Mouse (Mus musculus): ENCODE measurements around the gene Gabarapl1. TPM values are rescaled to one million over a fixed set of nuclear protein-coding genes. Genes with fewer than 3 reads are reported as not detected.

Gabarapl1 gene
- polyA plus RNA-seq, 1 experiment from 2014 or later: 13.2 TPM

DNA sequence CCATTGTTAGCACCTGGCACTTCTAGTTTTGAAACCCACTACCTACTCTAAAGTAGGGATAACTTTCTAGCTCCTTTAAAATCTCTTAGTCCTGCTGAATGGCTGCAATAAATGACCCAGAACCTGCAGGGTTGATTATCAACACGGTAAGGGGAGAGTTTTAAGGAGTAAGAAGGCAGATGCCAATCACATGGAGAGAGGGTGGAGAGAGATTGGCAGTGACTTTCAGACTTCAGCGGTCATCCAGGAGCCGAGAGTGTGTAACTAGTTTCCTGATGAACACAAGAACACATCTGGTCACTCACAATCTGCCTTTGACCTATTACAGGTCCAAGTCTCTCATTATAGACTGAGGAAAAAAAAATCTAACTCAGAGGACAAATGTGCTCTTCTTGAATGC lies 20.6 kb upstream of the Gabarapl1 start, which contains the start of gene Tmem52b:
TSS of gene Tmem52b (plus strand) at position 189 of the 400 bp plus-strand sequence.
- H3K4me3 ChIP-seq (ENCODE audit: low read depth, low read length): no peak within 1 kb of the TSS
- no peak for ATAC-seq (ENCODE audit: insufficient number of reproducible peaks, insufficient read depth, low FRiP score, low read depth)
- WGBS: 71% methylated on average over 3 of the region's 3 CpGs
- no peaks in the 10 kb centered on the region for H3K27me3 ChIP-seq (ENCODE audit: control insufficient read depth, insufficient read depth, low read length)
- H3K9ac ChIP-seq (replicated peaks; ENCODE audit: low read depth, low read length): no peak within 1 kb of the TSS
- peak within 1 kb of the TSS; percentile 84; the same call in 1 of the 2 replicates for H3K27ac ChIP-seq (ENCODE audit: low read length)
- no peaks in the 10 kb centered on the region for H3K36me3 ChIP-seq (ENCODE audit: control insufficient read depth, insufficient read depth, low read length)
- no peaks in the 10 kb centered on the region for H3K9me3 ChIP-seq (ENCODE audit: control insufficient read depth, low read depth, low read length)
- peaks cover 16% of the 10 kb centered on the region for H3K4me1 ChIP-seq (ENCODE audit: control insufficient read depth, insufficient read depth, low read length)
- H3K4me2 ChIP-seq (replicated peaks; ENCODE audit: low read depth, low read length): no peak within 1 kb of the TSS

GRCm38 (mm10) chr6:129512868-129513267 lies 20.1 kb upstream of the Gabarapl1 start:
- Histone ChIP-seq H3K4me1 (ENCODE audit: control insufficient read depth, insufficient read depth, low read length) (peaks cover 16% of the 10 kb centered on the region), H3K9ac (replicated peaks; ENCODE audit: low read depth, low read length) (no peak overlapping the region), H3K4me3 (ENCODE audit: low read depth, low read length) (no peak overlapping the region), H3K27me3 (ENCODE audit: control insufficient read depth, insufficient read depth, low read length) (no peaks in the 10 kb centered on the region), H3K36me3 (ENCODE audit: control insufficient read depth, insufficient read depth, low read length) (no peaks in the 10 kb centered on the region), H3K27ac (ENCODE audit: low read length) (peak overlapping the region; percentile 78; the same call in 1 of the 2 replicates), H3K9me3 (ENCODE audit: control insufficient read depth, low read depth, low read length) (no peaks in the 10 kb centered on the region), H3K4me2 (replicated peaks; ENCODE audit: low read depth, low read length) (no peak overlapping the region)
- WGBS: 40% methylated on average over 8 of the region's 8 CpGs
- peak; percentile 46 for ATAC-seq (ENCODE audit: insufficient number of reproducible peaks, insufficient read depth, low FRiP score, low read depth)

DNA sequence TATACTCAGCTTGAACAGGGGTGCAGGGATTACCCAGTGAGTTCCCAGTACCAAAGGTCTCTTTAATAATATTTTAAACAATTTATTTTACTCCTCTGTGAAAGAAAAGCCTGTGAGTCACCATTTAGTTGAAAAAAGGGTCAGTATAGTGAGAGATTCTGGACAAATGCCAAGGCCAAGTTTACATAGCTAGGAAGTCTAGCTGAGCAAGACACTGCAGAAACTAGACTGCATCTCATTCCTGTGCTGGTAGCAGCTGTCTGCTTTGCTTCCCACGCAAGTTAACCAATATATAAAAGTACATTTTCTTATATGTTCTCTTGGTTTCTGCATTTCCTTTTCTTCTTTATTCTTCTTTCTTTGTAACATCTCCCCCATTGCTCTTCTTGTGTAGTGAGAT lies 19.6 kb upstream of the Gabarapl1 start:
- Histone ChIP-seq H3K36me3 (ENCODE audit: control insufficient read depth, insufficient read depth, low read length) (no peaks in the 10 kb centered on the region), H3K9ac (replicated peaks; ENCODE audit: low read depth, low read length) (no peak overlapping the region), H3K27ac (ENCODE audit: low read length) (peak overlapping the region; percentile 84), H3K27me3 (ENCODE audit: control insufficient read depth, insufficient read depth, low read length) (no peaks in the 10 kb centered on the region), H3K4me1 (ENCODE audit: control insufficient read depth, insufficient read depth, low read length) (peaks cover 16% of the 10 kb centered on the region), H3K4me2 (replicated peaks; ENCODE audit: low read depth, low read length) (no peak overlapping the region), H3K4me3 (ENCODE audit: low read depth, low read length) (no peak overlapping the region), H3K9me3 (ENCODE audit: control insufficient read depth, low read depth, low read length) (no peaks in the 10 kb centered on the region)
- ATAC-seq (ENCODE audit: insufficient number of reproducible peaks, insufficient read depth, low FRiP score, low read depth): peak; percentile 79
- WGBS: 10% methylated on average over 1 of the region's 1 CpGs

DNA sequence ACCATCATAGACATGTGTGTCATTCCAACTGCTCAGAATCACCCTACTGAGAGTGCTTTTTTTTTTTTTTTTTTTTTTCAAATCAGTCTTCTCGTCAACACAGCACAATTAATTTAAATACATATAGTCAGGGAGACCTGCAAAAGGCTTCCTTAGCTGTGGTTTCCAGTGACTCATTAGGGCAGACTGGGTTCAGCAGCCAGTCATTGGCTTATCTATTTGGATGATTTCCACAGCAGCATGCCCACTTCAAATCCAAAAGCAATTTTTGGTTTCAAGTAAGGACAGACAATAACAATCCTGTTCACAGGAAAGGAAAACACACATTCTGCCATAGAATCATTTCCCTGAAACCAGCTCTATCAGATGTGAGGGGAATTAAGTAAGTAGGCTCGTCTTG lies 18.6 kb upstream of the Gabarapl1 start:
- H3K4me3 ChIP-seq (ENCODE audit: low read depth, low read length): no peak overlapping the region
- H3K9ac ChIP-seq (replicated peaks; ENCODE audit: low read depth, low read length): no peak overlapping the region
- 62% methylated on average over 2 of the region's 2 CpGs for WGBS
- no peak for ATAC-seq (ENCODE audit: insufficient number of reproducible peaks, insufficient read depth, low FRiP score, low read depth)
- no peaks in the 10 kb centered on the region for H3K9me3 ChIP-seq (ENCODE audit: control insufficient read depth, low read depth, low read length)
- no peak overlapping the region for H3K27ac ChIP-seq (ENCODE audit: low read length)
- no peaks in the 10 kb centered on the region for H3K36me3 ChIP-seq (ENCODE audit: control insufficient read depth, insufficient read depth, low read length)
- H3K4me1 ChIP-seq (ENCODE audit: control insufficient read depth, insufficient read depth, low read length): peaks cover 16% of the 10 kb centered on the region
- H3K27me3 ChIP-seq (ENCODE audit: control insufficient read depth, insufficient read depth, low read length): no peaks in the 10 kb centered on the region
- no peak overlapping the region for H3K4me2 ChIP-seq (replicated peaks; ENCODE audit: low read depth, low read length)

DNA sequence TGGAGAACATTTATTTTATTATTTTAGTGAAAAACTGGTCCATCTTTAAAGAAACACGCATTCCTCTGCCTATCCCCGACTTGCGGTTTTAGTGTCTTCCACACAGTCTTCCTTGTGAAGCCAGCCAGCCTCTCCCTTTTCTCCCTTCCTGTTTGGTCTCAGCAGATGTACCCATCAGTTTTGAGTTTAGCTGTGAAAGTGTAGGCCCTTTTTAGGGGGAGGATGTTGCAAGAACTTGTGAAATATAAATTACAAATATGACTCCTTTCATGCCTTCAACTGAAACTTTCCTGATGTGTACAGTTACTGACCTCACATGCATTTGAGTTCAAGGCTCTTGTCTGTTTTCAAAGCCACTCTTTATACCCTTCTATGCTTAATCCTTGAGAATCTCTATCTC lies 17.9 kb upstream of the Gabarapl1 start:
- Histone ChIP-seq H3K9ac (replicated peaks; ENCODE audit: low read depth, low read length) (no peak overlapping the region), H3K27ac (ENCODE audit: low read length) (no peak overlapping the region), H3K4me2 (replicated peaks; ENCODE audit: low read depth, low read length) (no peak overlapping the region), H3K4me3 (ENCODE audit: low read depth, low read length) (no peak overlapping the region), H3K27me3 (ENCODE audit: control insufficient read depth, insufficient read depth, low read length) (no peaks in the 10 kb centered on the region), H3K9me3 (ENCODE audit: control insufficient read depth, low read depth, low read length) (no peaks in the 10 kb centered on the region), H3K36me3 (ENCODE audit: control insufficient read depth, insufficient read depth, low read length) (no peaks in the 10 kb centered on the region), H3K4me1 (ENCODE audit: control insufficient read depth, insufficient read depth, low read length) (peaks cover 16% of the 10 kb centered on the region)
- 81% methylated on average over 3 of the region's 3 CpGs for WGBS
- no peak for ATAC-seq (ENCODE audit: insufficient number of reproducible peaks, insufficient read depth, low FRiP score, low read depth)

- no peaks in the 10 kb centered on the region for H3K9me3 ChIP-seq (ENCODE audit: control insufficient read depth, low read depth, low read length)
- no peak for ATAC-seq (ENCODE audit: insufficient number of reproducible peaks, insufficient read depth, low FRiP score, low read depth)
- H3K4me1 ChIP-seq (ENCODE audit: control insufficient read depth, insufficient read depth, low read length): peaks cover 12% of the 10 kb centered on the region
- no peak overlapping the region for H3K9ac ChIP-seq (replicated peaks; ENCODE audit: low read depth, low read length)
- H3K4me3 ChIP-seq (ENCODE audit: low read depth, low read length): no peak overlapping the region
- H3K36me3 ChIP-seq (ENCODE audit: control insufficient read depth, insufficient read depth, low read length): no peaks in the 10 kb centered on the region
- no peak overlapping the region for H3K4me2 ChIP-seq (replicated peaks; ENCODE audit: low read depth, low read length)
- WGBS: 85% methylated on average over 10 of the region's 10 CpGs
- no peaks in the 10 kb centered on the region for H3K27me3 ChIP-seq (ENCODE audit: control insufficient read depth, insufficient read depth, low read length)
- no peak overlapping the region for H3K27ac ChIP-seq (ENCODE audit: low read length)
Measured at GRCm38 (mm10) chr6:129516388-129516787, 16.6 kb upstream of the Gabarapl1 start.

GRCm38 (mm10) chr6:129517752-129518408 lies 15.1 kb upstream of the Gabarapl1 start:
- H3K4me2 ChIP-seq (replicated peaks; ENCODE audit: low read depth, low read length): no peak overlapping the region
- no peaks in the 10 kb centered on the region for H3K36me3 ChIP-seq (ENCODE audit: control insufficient read depth, insufficient read depth, low read length)
- no peaks in the 10 kb centered on the region for H3K9me3 ChIP-seq (ENCODE audit: control insufficient read depth, low read depth, low read length)
- no peak overlapping the region for H3K4me3 ChIP-seq (ENCODE audit: low read depth, low read length)
- H3K4me1 ChIP-seq (ENCODE audit: control insufficient read depth, insufficient read depth, low read length): peaks cover 8% of the 10 kb centered on the region
- H3K27ac ChIP-seq (ENCODE audit: low read length): no peak overlapping the region
- no peaks in the 10 kb centered on the region for H3K27me3 ChIP-seq (ENCODE audit: control insufficient read depth, insufficient read depth, low read length)
- H3K9ac ChIP-seq (replicated peaks; ENCODE audit: low read depth, low read length): no peak overlapping the region
- peak; percentile 77; the same call in 1 of the 2 replicates for ATAC-seq (ENCODE audit: insufficient number of reproducible peaks, insufficient read depth, low FRiP score, low read depth)
- 45% methylated on average over 2 of the region's 2 CpGs for WGBS

DNA sequence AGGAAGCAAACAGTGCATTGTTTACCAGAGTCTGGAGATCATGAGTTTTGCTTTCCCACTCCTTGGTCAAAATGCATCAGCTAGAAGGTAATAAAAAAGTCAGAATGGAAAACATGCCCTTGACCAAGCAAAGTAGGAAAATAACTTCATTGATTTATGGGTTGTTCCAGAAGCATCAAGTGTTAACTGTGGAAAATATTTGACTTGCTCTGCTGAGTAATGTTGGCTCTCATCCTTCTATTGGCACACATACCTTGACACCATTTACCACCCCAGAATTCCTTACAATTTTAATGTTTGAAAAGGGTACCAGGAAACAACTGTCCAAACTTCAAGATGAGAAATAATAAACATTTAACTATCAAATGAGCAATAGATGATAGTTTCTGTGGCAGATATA lies 6.9 kb upstream of the Gabarapl1 start:
- ATAC-seq (ENCODE audit: insufficient number of reproducible peaks, insufficient read depth, low FRiP score, low read depth): no peak

GRCm38 (mm10) chr6:129527416-129527815 lies 5.5 kb upstream of the Gabarapl1 start:
- Histone ChIP-seq H3K27me3 (ENCODE audit: control insufficient read depth, insufficient read depth, low read length) (no peaks in the 10 kb centered on the region), H3K27ac (ENCODE audit: low read length) (no peak overlapping the region), H3K4me3 (ENCODE audit: low read depth, low read length) (no peak overlapping the region), H3K9me3 (ENCODE audit: control insufficient read depth, low read depth, low read length) (no peaks in the 10 kb centered on the region), H3K36me3 (ENCODE audit: control insufficient read depth, insufficient read depth, low read length) (no peaks in the 10 kb centered on the region), H3K4me2 (replicated peaks; ENCODE audit: low read depth, low read length) (no peak overlapping the region), H3K4me1 (ENCODE audit: control insufficient read depth, insufficient read depth, low read length) (no peaks in the 10 kb centered on the region), H3K9ac (replicated peaks; ENCODE audit: low read depth, low read length) (no peak overlapping the region)
- ATAC-seq (ENCODE audit: insufficient number of reproducible peaks, insufficient read depth, low FRiP score, low read depth): no peak
- WGBS: 83% methylated on average over 2 of the region's 2 CpGs

More for the DNA sequence above, 6.9 kb upstream of the Gabarapl1 start:
- Histone ChIP-seq H3K9me3 (ENCODE audit: control insufficient read depth, low read depth, low read length) (no peaks in the 10 kb centered on the region), H3K27ac (ENCODE audit: low read length) (no peak overlapping the region), H3K4me2 (replicated peaks; ENCODE audit: low read depth, low read length) (no peak overlapping the region), H3K27me3 (ENCODE audit: control insufficient read depth, insufficient read depth, low read length) (no peaks in the 10 kb centered on the region), H3K36me3 (ENCODE audit: control insufficient read depth, insufficient read depth, low read length) (no peaks in the 10 kb centered on the region), H3K4me3 (ENCODE audit: low read depth, low read length) (no peak overlapping the region), H3K4me1 (ENCODE audit: control insufficient read depth, insufficient read depth, low read length) (no peaks in the 10 kb centered on the region), H3K9ac (replicated peaks; ENCODE audit: low read depth, low read length) (no peak overlapping the region)

Data from stomach, embryonic 14.5 days (tissue).